Mouse (Mus musculus) right cerebral cortex, adult 18-20 months (tissue): ENCODE measurements around the gene Ccl25.
"Not testable (repeated sequence)": the region's sequence is repeated elsewhere in the genome, so short reads cannot be mapped to it uniquely, and the experiment has no call there.

Experiments
- DNase-seq: peaks from one replicate; pipeline ENCODE4 v3.0.0; 2022; ENCODE audit warnings: mixed read lengths

The Ccl25 gene

DNA sequence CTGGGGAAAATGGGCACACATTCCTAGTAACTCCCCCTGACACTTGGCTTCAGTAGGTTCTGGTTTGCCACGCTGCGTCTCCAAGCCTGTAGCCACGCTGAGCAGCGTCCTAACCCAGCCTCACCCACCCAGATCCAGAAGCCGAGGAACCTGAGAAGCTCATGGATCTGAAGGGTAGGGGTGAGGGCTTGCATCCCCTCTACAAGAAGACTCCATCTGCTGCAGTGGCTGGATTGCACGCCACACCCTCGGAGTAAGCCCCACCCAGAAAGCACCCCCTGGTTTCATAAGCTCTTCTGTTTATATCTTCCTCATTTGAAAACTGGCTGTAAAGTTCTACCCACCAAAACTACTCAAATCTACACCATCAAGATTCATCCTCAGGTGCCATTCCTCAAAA, 22.7 kb downstream of the Ccl25 start:
- no peak for DNase-seq

DNA sequence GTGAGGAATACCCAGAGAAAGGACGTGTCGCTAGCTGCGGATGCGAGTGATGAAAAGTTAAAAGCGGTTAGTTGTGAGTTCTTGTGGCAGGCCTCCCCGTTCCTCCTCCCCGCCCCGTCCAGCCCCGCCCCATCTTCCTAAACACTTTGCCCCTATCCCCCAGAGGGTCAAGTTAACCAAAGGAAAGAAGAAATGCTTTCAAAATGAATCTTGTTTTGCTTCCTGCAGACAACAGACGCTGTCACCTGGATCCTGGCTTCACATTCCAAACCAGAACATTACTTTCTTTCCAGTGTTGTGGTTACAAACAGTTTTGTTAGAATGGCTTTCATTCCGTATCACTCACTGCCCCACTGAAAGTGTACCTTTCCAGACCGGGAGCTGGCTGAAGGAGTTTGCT, 23.3 kb downstream of the Ccl25 start:
- no peak for DNase-seq

DNA sequence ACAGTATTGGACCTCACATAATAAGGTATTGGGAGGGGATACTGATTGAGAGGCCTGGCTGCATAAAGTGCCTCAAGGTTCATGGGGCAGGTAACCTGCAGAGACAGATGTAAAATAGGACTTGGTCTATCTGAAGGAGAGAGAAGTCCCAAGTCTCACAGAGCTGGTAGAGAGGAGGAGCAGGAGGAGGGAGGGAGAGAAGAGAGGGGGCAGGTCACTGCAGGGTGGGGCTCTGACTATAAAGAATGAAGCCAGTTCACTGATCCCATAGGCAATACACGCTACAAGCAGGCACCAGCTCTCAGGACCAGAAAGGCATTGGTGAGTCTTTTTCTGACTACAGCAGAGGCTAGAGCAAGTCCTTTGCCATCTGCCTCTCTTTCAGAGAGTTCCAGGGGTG, 24.3 kb downstream of the Ccl25 start:
- no peak for DNase-seq

DNA sequence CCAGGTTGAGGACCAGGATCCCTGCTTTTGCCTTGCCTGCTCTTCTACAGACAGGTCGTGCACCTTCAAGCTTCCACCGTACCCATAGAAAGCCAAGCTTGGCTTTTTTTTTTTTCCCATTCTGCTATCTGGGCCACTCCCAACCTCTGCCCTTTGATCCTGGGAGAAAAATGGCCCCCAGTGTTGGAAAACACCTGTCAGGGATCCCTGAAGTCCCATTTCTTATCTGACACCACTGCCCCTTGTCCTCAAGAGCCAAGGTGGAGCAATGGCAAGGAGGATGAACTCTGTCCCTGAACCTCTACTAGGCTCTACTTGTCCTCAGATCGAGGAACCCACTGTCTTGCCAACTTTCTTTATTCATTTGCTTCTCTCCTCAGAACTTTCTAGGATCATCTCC, 25.6 kb downstream of the Ccl25 start:
- no peak for DNase-seq

DNA sequence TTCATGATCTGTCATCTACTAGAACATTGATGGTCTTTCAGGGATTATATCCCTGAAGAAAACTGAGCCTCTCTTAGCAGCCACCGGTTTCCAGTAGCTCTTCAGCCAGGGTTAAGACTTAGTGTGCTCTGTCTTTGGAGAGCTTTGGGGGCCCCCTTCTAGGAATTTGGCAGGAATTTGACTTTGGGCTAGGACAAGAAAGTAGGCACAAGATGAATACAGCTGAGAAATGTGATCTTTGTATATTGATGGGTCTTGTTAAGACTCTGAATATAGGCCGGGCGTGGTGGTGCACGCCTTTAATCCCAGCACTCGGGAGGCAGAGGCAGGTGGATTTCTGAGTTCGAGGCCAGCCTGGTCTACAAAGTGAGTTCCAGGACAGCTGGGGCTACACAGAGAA, 27.6 kb downstream of the Ccl25 start:
- DNase-seq, result not testable (repeated sequence)

DNA sequence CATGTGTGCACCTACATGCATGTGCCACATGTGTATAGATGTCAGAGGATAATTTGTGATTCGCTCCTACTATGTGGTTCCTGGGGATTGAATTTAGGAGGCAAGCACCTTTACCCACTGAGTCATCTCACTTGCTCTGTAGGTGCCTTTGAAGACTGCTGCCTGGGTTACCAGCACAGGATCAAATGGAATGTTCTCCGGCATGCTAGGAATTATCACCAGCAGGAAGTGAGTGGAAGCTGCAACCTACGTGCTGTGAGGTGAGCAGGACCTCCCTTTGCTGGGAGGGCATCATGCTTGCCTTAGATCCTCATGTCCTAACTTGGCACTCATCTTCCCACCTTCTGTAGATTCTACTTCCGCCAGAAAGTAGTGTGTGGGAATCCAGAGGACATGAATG, 28.7 kb downstream of the Ccl25 start:
- DNase-seq, result no peak

DNA sequence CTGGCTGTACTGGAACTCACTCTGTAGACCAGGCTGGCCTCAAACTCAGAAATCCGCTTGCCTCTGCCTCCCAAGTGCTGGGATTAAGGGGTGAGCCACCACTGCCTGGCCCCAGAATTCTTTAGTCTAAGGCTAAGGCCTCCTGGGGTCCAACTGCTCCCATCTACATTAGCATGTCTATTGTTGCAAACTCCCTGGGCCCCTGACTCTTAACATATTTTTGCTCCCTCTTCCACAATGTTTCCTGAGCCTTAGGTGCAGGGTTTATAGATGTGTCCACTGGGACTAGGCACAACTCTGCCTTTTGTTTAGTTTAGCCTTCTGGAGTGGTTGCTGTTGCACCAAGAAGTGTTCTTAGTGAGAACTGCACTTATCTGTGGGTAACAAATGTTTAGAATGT, 29.5 kb downstream of the Ccl25 start:
- DNase-seq, result no peak

DNA sequence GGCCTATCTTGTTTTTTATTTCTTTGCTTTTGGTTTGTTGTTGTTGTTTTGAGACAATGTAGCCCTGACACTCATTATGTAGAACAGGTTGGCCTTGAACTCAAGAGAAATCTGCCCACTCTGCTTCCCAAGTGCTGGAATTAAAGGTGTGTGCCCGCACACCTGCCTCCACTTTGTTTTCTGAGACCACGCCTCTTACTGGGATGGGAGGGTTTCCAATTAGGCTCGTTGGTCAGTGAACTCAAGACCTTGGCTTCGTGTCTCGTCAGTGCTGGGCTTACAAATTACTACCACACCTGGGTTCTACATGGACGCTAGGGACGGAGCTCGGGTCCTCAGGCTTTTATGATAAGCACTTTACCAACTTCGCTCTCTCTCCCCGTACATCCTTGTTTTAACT, 30.4 kb downstream of the Ccl25 start:
- DNase-seq, result no peak

DNA sequence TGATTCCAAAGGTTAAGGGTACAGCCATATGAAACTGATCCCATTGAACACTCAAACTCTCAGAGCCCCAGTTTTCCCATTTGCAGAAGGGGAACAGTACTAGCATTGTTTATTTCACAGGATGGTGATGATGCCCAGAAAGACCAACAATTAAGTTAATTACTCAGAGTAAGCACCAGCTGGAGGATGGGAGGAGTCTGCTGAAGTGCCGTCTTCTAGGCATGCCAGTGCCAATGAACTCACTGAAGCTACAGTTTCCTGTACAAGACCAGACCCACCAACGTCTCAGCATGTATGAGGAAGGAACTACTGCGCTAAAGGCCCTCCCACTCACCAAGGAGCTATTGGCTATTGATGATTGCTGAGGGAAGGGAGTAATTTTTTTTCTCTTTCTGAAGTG, 34.4 kb downstream of the Ccl25 start:
- no peak for DNase-seq

DNA sequence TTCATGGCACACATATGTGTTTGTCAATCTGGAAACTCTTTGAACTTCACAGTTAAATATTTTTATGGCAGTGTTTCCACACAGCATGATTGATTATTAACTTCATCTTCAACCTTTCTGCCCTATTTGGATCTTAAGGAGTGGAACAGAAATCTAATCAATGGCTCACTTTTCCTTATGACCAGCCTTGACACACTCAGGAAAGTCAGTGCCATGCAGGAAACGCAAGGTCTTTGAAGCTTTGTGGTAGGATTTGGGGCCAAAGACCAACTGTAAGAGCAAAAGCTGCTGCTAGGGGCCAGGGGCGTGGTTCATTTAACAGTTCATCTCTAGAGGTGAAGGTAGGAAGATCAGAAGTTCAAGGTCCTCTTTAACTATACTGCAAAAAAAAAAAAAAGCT, 35.9 kb downstream of the Ccl25 start:
- no peak for DNase-seq

DNA sequence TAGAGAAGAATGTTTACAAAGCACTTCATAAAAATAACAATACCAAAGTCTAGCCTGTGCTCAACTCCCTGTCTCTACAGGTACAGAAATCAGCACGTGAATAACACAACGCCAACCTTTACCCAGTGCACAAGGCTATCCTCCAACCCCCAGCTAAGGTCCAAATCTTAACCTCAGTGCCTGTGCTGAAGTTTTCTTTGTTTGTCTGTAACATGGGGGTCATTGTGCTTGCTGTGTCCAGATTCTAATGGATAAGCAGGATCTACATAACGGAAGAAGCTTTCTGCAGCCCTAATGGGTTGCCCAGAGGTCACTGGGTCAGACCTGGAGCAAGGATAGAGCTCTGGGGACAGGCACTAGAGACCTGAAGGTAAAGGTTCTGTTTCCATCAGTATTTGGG, 41.2 kb downstream of the Ccl25 start:
- DNase-seq, result no peak

DNA sequence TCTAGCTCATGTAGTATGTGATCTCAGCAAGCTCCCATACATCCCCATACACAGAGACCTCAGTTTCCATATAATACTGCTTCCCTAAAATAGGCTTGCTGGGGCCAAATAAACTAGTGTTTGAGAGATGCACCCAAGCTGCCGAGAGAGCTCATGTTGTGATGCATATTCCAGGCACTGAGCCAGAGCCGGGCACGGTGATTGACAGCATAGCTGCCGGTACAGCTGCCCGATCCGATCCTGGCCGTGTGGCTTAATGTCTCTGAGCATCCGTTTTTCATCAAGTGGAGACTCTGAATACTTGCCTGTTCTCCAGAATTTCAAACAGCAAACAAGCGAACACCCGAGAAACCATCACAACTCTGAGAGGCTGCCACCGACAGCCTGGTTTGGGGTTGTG, 42.8 kb downstream of the Ccl25 start:
- peak; percentile 29 for DNase-seq

DNA sequence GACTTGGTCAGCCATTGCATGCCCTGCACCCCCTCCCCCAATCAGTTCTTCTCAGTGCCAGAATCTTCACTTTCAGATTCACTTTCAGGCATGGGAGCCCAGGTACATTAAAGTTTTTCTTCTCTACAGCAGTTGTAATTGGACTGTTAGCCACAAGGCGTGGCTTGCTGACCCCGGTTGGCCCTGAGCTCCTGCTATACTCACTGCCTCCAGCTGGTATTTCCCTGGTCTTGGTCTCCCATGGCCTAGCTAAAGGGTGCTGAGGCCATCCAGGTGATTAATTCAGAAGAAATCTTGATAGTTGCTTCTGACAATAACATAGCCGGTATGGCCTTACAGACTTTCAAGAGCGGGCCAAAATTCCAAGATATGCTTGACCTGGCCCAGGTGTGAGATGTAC, 43.5 kb downstream of the Ccl25 start:
- DNase-seq, result no peak

DNA sequence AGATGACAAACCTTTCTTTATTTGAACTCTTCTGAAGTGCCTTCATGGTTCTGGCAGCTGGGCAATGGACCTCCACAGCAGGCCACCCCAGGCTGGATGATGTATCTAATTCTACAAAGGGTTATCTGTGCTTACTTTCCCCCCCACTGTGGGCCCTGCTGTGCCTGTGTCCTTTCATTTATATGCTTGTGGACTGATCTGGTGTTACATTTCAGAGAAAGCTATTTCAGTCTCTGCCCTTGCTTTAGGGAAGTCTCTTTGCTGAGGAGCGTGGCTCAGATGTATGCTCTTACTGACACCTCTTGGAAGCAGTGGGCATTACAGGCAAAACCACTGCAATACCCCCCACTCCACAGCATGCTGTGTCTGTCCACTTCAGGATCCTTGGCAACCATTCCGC, 45.1 kb downstream of the Ccl25 start:
- no peak for DNase-seq

DNA sequence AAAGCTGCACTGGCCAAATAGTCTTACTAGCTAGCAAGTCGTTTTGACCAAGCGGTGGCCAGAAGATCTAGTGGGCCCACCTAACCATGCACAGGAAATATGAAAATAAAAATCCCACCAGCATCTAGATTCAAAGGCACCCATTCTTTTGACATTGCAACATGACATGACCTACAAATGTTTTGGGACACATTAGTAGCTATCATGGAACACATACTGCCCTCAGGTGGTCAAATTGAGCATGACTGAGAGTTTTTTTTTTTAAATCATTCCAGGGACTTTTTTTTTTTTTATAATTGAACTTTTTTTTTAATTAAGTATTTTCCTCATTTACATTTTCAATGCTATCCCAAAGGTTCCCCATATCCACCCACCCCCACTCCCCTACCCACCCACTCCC, 47.6 kb downstream of the Ccl25 start:
- DNase-seq, result no peak

DNA sequence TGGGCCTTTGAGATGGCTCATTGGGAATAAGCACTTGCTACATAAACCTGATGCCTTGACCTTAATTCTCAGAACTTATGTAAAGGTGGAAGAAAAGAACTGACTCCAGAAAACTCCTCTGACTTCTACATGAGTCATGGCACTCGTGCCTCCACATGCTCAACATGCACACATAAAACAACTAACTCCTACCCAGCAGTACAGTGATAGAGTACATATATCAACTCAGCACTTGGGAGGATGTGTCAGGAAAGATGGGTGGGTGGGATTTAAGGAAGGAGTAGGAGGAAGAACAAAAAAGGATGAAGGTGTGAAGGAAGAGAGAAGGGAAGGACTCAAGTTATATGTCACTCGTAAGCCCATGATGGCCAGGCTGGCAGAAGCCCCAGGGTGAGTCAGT, 76.4 kb downstream of the Ccl25 start:
- peak; percentile 24 for DNase-seq

DNA sequence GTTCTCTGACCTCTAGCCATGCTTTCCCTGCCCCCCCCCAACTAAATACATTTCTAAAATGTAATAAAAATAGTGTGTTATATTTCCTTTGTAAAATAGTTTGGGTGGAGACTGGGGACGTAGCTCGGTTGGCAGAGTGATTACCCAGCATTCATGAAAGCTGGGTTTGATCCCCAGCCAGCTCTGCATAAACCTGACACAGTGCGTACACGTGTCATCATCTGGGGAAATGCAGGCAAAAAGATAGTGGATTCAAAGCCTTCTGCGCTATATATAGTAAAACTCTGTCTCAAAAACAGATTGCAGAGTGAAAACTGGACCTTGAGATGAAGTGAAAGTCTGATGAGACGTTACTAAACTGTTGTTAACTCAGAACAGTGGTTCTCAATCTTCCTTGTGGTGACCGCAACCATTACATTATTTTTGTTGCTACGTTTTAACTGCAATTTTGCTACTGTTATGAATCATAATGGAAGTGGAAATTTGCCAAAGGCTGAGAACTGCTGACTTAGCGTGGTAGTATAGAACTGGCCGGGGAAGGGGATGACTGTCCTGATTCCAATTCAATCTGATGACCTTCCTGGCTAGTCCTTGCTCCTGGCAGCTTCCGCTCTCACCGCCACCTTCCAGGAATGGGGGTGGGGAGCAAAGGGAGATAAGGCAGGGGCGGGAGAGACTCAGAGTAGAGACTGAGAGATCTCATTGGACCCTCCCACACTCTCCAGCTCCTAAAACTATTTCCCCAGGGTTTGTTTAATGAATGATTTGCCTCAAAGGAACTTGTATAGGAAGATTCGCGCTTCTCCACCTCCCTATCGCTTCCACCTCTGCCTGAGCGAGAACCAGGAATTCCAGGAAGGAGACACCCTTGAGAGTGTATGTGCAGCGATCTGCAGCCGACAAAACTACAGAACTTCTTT, 79.2 kb downstream of the Ccl25 start:
- no peak for DNase-seq

DNA sequence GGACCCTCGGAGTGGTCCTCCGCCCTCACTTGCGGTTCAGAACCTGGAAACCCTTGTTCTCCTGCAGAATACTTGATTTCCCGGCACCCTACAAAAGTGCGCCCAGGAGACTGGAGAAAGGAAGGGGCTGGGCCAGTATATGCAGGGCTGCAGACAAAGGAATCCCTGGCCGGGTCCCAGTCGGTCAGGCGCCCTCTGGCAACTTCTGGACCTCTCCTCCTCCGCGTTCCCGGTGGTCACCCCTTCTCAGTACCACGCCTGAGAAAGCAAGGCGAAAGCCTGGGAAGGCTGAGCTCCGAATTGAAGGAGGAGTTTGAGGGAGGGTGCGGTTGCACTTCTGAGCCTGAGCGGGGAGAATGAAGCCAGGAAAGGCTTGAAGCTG, 79.9 kb downstream of the Ccl25 start:
- no peak for DNase-seq

DNA sequence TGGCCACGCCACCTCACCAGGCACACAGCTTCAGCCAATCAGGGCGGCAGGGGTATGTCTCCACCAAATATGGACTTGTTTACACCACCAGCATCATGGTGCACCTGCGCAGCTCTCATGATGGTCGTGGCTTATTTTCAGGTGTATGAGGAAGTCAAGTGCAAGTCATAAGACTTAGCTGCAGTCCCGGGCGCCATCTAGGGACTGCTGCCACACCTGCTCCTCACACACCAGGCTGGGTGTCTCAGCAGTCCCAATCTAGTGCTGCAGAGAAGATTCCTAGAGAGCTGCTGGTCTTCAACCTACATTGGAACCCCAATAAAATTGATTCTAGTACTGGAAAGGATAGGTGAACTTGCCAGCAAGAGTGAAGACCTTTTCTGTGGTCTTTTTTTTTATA, 83.4 kb downstream of the Ccl25 start:
- DNase-seq, result not testable (repeated sequence)
